Mouse (Mus musculus) adrenal gland, postnatal 25 days (tissue): ENCODE data around the gene Ccdc69. TPM values are rescaled to one million over a fixed set of nuclear protein-coding genes. Genes with fewer than 3 reads are reported as not detected.
"Not testable (repeated sequence)": the region's sequence is repeated elsewhere in the genome, so short reads cannot be mapped to it uniquely, and the experiment has no call there.

Experiments
- DNase-seq: peaks from one replicate; pipeline ENCODE4 v3.0.0; 2021; ENCODE audit warnings: mixed read lengths
- total RNA-seq: library from RNA; stranded (reverse); gene quantifications from 2 replicates; pipeline ENCODE4 v1.2.3, GENCODE M21; 2021

Ccdc69 gene
- total RNA-seq, 1 experiment from 2014 or later: 8.8 TPM

DNA sequence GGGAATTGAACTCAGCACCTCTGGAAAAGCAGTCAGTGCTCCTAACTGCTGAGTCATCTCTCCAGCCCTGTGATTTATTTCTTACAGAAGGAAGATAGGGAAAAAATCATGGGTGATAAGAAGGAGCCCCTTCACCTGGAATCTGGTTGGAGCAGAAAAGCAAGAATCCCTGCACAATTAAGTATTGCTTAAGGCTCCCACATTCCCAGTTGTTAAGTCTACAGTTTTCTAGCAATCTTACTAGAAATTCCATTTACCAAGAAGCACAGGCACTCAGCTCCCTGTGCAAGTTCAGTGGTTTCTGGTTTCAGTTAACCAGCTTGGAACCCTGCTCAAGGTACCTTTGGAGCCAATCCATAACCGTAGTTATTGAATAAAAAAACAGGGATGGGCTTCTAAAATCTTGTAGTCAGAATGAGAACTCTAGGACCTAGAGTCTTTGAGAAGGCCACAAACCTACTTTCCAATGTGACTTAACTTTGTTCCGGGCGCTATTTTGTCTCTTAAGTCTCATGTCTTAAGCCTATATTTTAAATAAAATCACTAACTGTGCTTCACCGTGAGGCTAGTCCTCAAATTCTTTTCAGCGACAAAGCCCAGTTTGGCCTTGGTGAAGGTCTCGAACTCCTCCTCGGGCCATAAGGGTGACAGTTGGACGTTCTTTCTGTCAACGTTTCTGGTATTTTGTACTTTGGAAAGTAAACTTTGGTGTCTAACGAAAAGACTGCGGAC, 19.0 kb upstream of the Ccdc69 start:
- no peak for DNase-seq

DNA sequence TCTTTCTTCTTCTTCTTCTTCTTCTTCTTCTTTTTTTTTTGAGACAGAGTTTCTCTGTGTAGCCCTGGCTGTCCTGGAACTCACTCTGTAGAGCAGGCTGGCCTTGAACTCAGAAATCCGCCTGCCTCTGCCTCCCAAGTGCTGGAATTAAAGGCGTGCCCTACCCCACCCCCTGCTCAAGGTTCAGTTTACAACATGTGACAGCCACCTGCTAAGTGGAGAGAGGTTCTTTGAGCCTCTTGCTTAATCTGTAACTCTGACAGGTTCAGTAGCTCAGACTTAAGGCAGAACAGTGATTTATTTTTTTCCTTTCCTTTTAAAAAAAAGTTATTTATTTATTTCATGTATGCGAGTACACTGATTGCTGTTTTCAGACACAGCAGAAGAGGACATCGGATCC, 18.4 kb upstream of the Ccdc69 start:
- not testable (repeated sequence) for DNase-seq

DNA sequence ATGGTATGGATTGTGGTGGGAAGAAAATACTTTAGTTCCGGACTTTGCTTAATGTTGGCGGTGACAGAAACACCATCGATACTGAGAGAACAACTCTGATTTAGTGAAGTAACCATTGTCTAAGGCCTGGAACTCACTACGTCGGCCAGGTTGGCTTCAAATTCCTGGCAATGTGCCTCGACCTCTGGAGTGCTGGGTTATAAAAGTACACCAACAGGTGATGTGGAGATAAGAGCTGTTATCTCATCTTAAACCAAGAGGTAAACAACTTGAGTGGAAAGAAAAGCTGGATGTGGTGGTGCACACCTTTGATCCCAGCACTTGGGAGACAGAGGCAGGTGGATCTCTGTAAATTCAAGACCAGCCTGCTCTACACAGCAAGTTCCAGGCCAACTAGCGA, 15.2 kb upstream of the Ccdc69 start:
- no peak for DNase-seq

DNA sequence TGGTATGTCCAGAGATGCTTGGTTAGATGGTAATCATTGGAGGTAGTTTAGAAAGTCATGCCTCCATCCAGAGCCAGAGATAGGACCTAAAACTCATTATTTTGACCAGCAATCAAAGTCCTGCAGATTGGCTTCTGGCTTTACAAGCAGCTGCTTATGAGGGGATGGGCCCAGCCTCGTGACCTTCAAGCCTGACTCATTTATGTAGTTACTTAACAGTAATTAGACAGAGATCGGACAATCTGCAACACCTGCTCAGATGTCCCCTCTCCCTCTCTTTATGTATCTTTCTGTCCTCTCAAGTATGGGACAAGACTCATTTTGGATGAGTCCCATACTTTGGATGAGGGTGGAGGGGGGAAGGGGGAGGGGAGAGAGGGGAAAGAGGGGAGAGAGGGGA, 12.0 kb upstream of the Ccdc69 start:
- no peak for DNase-seq

DNA sequence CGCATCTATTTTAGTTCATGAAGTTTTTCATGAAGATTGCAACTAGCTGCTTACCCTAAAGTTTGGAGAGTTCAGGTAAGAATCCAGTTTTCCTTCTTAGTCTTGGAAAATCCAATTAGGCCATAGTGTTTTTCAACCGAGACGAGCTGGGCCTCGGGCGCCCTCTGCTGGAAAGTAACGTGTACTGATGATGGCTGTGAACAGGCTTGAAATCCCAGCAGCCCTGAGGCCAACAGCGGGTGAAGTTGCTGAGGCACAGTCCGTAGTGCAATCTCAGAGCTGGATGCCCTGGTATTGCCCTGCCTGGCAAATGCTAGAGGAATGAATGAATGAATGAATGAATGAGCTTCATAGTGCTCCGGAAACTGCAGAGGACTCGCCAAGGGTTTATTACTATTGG, 9.1 kb upstream of the Ccdc69 start:
- peak; percentile 75 for DNase-seq

DNA sequence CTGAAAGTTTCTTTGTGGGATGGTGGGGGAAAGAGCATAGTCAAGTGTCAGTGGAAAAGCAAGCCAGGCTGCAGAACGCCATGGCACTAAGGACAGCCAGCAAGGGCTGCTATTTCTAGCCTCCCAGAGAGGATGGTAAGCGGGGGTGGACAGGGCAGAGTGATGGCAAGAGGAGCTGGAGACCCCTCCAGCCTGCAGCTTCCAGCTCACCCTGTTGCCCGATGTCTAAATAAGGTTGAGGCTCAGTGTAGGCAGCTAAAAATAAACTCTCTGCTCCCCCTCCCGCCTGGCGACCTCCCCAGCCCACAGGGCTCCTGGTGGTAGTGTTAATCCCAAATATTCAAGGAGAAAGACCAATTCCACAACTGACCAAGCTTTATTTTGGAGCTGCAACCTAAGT, 7.5 kb upstream of the Ccdc69 start:
- no peak for DNase-seq

DNA sequence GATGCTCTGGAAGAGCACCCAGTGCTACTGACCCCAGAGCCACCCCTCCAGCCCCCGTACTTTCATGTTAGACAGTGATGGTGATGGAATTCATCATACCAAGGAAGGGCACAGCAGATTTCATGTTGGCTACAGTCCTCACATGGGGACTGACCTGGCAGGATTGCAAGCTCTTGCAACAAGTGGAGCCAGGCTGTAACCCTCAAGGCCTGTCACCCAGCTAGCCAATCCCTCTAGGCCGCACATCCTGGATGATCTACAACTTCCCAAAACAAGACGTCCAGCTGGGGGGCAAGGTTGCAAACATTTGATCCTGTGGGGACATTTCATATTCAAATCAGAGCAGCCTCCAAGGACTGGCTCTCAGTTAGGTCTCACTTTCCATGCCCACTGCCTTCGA, 6.7 kb upstream of the Ccdc69 start:
- DNase-seq: peak; percentile 42

DNA sequence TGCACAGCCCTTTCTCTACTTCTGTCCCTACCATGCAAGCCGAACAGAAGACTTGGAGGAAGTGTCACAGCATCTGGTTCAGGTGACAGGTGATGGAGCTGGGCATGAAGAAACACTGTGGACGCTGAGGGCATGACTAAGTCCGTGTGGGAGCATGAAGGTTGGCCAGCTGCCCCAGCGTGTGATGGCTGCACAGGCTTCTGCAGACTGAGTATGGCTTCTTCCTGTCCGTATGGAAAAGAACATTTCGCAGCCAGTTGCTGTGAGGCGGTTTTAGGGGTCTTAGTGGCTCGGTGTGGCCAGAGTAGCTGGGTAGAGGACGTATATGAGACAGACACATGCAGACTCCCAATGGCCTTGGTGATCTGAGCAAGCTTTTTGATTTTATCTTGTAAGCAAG, 3.3 kb upstream of the Ccdc69 start:
- DNase-seq: peak; percentile 43

DNA sequence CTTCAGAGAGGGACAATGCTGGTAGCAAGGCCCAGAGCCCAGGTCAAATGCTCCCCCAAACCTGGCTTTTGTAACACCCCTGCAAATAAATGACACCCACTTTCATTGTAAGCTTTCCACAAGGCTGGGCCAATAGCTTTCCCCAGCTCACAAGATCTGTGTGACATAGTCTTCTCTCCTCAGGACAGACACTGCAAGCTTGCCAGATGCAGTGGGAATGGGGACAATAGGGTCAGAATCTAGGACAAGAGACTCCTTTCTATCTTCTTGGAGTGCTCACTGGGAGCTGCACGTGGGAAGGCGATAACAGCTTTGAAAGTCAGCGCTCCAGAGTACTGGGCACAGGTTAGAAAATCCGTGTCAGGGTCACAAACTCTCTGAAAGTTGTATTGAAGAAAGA, 1.2 kb upstream of the Ccdc69 start:
- DNase-seq: no peak

DNA sequence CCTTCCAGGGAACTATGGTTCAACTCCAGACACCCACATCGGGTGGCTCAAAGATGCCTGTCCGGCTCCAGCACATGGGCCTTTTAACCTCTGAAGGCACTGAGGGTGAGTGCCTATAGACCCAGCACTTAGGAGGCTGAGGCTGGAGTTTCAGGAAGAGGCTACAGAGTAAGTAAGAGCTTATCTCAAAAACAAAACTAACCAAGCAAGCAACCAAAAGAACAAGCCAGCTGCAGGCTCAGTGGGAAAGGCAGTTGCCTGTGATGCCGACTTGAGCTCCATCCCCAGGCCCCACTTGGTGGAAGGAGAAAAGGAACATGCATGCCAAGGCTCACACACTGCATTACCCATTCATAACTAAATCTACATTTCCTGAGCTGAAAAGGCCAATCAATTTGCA, 571 bp upstream of the Ccdc69 start:
- no peak for DNase-seq

DNA sequence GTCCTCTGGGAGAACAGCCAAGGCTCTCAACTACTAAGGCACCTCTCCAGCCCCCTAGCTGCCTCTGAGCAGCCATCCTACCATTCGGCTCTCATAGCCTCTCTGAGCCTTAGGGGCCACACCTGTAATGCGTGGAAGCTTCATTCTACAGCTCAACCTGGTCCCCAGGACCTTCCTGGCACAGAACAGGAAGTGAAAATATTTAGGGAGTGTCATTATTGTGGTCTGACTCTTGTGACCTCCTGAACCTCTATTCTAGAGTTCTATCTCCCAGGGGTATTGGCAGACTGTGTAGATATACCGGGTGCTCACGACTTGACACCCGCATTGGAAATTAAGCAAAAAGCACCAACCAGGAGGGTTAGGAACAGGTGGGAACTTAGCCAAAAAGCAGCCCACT, 1.7 kb downstream of the Ccdc69 start:
- DNase-seq: no peak

DNA sequence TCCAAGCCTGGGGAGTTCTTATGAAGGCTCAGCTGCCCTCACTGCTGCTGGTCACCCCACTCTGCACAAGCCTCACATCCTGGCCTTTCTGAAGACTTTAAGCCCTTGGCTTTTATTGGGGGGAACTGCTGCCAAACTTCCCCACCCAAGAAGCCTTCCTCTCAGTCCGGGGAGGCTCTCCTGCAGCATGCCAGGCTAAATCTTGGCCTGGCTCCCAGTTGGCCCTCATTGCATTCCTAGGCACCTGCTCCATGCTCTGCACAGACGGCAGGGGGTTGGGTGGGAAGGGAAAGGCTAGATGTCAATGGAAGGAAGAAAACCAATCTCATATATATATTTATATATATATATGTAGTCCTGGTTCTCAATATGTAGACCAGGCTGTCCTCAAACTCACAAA, 2.3 kb downstream of the Ccdc69 start:
- DNase-seq: peak; percentile 49

DNA sequence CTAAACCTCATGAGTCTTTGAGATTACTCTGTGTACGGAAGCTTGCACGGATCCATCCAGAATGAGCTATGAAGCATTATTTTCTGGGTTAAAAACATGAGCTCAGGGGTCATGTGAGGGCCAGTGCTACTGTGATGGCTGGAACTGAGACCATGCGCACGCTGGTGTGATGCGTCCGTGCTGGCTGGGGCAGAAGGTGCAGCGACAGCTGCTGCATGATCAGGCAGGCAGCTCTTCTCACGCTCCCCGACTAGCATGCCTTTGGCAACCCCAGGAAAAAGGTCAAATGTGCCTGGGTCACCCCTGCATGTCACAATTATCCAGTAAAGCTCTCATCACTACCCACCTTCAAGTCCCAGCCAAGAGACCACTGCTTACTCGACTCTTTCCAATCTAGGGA, 4.7 kb downstream of the Ccdc69 start:
- DNase-seq: no peak

DNA sequence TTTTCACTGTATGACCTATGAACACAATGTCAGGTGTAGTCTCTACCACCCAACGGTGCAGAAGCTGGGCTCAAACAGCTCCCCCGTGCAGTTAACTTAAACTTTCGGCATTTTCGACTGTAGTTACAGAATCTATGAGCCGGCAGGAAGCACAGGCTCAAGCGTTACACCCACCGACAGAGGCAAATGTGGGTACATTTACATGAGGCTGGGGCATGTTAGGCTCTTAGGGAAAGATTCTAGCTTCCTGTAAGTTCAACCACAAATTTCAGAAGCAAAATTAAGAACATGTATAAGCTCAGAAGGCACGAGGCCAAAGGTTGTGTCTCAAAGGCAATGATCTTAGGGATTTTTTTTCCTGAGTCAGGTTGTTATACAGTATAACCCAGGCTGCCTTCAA, 5.5 kb downstream of the Ccdc69 start:
- no peak for DNase-seq

DNA sequence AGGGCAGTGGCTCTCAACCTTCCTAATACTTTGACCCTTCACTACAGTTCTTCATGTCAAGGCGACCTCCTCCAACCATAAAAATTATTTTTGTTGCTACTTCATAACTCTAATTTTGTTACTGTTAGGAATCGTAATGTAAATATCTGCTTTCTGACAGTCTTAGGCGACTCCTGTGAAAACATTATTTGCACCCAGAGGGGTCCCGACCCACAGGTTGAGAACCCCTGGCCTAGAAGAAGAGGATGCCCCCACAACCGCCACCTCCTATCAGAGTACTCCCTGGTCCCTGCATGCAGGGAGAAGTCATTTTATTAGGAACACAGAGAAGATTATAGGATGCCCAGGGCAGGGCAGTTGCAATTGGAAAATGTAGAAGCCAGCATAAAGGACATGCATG, 6.6 kb downstream of the Ccdc69 start:
- no peak for DNase-seq

DNA sequence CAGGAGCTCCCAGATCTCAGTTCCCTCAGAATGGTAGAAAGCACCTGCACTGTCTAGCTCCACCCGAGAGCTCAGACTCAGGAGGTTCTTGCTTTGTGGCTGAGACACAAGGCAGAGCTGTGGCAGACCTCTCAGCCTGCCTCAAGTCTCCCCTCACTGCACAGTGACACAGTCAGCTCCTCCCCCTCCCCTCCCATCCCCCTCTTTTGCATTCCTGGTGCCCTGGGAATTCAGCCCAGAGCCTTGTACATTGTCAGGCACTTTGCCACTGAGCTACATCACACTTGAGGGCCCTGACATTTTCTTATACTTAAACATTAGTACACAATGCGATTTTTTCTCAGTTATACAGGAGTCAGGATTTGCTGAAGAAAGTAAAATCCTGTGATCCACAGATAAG, 8.9 kb downstream of the Ccdc69 start:
- DNase-seq: no peak

DNA sequence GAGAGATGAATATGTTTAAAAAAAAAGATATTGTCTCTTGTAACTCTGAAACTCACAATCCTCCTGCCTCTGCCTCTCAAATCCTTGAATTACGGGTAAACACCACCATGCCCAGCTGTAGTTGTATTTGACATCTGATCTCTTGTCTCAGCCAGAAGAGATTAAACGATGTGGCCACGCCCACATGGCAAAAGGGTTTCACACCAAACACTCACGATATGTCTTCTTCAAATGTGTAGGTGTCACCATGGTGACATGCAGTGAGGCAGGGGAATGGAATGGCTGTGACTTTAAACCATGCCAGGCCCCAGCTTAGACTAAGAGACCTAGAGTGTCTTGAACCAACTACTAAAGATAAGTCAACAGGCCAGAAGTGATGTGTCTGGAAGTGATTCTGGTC, 11.0 kb downstream of the Ccdc69 start:
- no peak for DNase-seq

DNA sequence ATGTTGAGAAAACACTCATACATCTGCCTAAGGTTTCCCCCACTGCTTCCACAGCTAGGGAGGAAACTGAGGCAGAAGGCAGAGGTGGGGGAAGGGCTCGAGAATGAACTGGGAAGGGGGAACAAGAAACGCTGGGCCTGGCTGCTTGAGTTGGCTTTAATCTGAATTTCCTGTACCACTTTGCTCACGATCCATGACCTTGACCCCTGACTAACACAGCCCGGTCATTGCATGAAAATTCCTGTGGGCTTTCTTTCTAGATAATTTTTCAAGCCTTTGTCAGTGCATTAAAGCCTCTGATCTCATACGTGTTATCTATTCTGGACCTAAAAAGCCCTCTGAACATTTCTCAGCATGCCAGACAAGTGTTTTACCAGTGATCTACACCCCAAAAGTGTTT, 15.1 kb downstream of the Ccdc69 start:
- peak; percentile 27 for DNase-seq

DNA sequence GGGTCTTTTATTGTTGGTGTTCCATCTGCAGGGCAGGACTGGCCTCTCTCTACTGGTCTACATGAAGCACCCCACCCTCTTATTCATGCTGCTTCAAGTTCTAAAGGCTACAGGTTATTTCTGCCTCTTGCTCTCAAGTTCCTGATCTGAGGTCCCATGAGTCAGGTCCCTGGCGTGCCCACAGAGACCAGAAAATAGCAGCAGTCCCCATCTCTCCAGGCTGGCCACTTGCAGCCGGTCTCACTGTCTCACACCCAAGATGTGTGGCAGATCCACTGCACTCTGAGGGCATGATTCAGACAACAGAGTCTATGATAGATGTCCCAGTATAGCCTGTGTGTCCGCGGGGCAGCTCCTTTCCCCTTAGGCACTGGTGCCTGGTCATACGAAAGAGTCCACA, 17.1 kb downstream of the Ccdc69 start:
- DNase-seq: no peak

DNA sequence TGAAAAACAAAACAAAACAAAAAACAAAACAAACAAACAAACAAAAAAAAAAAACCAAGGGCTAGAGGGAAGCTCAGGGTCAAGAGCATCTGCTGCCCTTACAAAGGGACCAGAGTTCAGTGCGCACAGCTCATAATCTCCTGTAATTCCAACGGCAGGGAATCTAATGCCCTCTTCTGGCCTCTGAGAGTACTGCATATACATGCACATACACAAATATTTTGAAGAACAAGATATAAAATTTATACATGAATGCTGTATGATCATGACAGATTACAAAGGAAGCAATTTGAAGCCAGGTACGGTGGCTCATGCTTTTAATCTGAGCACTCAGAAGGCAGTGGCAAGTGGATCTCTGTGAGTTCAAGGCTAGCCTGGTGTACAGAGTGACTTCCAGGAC, 20.4 kb downstream of the Ccdc69 start:
- no peak for DNase-seq

DNA sequence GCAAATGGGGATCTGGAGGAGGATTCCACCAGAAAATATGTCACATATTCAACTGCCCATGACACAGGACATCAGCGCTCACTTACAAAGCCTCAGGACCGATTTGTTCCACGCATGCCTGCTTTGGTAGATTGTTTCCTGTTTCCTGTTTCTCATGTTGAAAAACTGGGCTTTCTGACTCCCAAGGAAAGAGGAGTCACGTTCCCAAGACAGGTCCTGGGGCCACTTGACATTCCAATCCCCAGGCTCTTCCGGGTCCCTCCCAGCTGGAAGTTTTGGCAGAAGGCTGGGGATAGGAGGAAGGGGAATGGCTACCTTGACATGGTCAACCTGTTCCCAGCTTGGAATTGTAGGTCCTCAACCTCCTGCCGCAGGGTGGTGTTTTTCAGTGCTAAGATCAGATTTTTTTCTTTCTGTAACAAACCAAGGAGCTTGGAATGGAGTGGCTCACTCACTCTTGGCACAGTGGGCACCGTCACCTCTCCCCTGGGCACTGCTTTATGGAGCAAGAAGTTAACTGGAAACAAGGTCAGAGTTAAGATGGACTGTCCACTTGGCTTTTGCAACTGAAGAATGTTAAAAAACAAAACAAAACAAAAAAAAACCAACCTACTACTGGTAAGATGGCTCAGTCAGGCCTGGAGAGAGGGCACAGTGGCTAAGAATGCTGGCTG, 27.0 kb downstream of the Ccdc69 start:
- peak; percentile 28 for DNase-seq

DNA sequence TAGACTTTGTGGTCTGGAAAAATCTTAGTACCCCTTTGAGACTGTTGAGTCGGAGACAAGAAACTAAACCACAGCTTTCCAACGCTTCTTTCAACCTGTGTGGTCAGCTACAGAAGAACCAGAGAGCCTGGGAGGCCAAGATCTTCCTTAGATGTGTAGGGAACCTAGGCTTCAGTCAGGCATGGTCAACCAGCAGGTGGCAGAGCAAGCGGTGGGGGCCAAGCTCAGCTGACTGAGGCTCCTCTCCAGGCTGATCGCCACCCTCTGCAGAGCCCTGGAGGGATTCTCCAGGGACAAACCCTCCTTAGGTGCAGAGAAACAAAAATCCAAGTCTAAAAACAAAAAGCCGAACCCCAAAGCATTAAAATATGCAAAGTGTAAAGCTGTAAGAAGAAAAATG, 31.3 kb downstream of the Ccdc69 start:
- peak; percentile 78 for DNase-seq

DNA sequence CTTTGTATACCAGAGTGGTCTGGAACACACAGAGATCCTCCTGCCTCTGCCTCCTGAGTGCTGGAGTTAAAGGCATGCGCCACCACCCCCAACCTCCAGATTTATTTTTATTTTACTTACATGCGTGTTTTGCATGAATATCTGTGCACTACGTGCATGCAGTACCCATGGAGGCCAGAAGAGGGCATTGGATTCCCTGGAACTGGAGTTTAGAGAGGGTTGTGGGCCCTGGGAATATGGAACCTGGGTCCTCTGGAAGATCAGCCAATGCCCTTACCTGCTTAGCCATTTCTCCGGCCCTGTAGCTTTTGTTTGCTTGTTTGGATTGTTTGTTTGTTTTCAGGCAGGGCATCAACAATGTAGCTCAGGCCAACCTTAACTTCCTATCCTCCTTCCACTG, 36.6 kb downstream of the Ccdc69 start:
- DNase-seq: no peak

DNA sequence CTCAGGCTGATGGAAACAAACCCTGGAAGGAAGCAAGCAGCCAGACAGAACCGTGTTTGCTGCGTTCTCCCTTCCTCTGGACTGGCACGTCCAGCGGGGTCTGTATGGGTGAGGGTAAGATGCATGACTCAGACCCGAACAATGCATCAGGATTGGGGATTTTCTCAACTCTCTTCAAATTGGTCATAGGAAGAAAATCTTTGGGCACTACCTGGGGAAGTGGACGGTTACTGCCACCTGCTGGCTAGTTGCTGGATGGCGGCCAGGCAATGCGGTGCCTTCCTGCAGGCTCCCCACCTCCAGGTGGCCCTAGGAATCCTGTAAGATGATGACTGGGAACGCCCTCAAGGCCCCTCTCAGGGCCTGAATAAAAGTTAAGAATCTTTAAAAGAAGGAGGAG, 38.3 kb downstream of the Ccdc69 start:
- DNase-seq: peak; percentile 88
